Mouse (Mus musculus) left cerebral cortex, postnatal 14 days (tissue): Measurements from ENCODE around the gene Gpatch8. TPM values are rescaled to one million over a fixed set of nuclear protein-coding genes. Genes with fewer than 3 reads are reported as not detected.

Experiments used
- DNase-seq, 2 experiments: peaks; one replicate each; pipeline ENCODE4 v3.0.0; 2021 to 2022; ENCODE audit warnings: low spot score in 2 of 2, mixed read lengths in 1 of 2
- intact Hi-C: fragments of 180-260 bp; cut with DNase I; formaldehyde crosslinking; loops from one replicate; pipeline ENCODE4 v1.15.1; 2025
- total RNA-seq, 2 experiments: library from RNA; stranded (reverse); gene quantifications; 2 replicates each; pipeline ENCODE4 v1.2.3; 2021

Gene Gpatch8
- total RNA-seq, 2 experiments from 2014 or later = 52.1 to 62.1 TPM

GRCm38 (mm10) chr11:102467041-102467631, 89.1 kb downstream of the Gpatch8 start:
- DNase-seq = peak; percentile 91 to 97
- intact Hi-C loops = no loop called here

- peak; percentile 67 to 88 for DNase-seq
- intact Hi-C loops = no loop called here
Observed at GRCm38 (mm10) chr11:102465713-102466436, 90.3 kb downstream of the Gpatch8 start.

GRCm38 (mm10) chr11:102464901-102465300, 91.3 kb downstream of the Gpatch8 start:
- intact Hi-C loops = no loop called here
- DNase-seq = no peak

GRCm38 (mm10) chr11:102461764-102462163, 94.4 kb downstream of the Gpatch8 start:
- intact Hi-C loops = no loop called here
- no peak for DNase-seq

- DNase-seq = no peak
- intact Hi-C loops = no loop called here
Observed at GRCm38 (mm10) chr11:102460541-102460940, 95.7 kb downstream of the Gpatch8 start.

- intact Hi-C loops = no loop called here
- DNase-seq = peak in 1 of 2 experiments; percentile 54
Observed at GRCm38 (mm10) chr11:102455740-102456396, 100.3 kb downstream of the Gpatch8 start.

GRCm38 (mm10) chr11:102453131-102453530, 103.1 kb downstream of the Gpatch8 start:
- intact Hi-C loops = no loop called here
- DNase-seq = no peak

- intact Hi-C loops = loop anchor here (5.0 kb wide), 1 partner anchor 203 kb away; no protein-coding TSS in a partner anchor
- DNase-seq = peak in 1 of 2 experiments; percentile 55
Observed at GRCm38 (mm10) chr11:102449043-102450008, 106.9 kb downstream of the Gpatch8 start.

- DNase-seq = peak in 1 of 2 experiments; percentile 82
- intact Hi-C loops = loop anchor here (5.0 kb wide), 1 partner anchor 204 kb away; no protein-coding TSS in a partner anchor
Observed at GRCm38 (mm10) chr11:102448327-102448726, 107.9 kb downstream of the Gpatch8 start.

- DNase-seq = peak; percentile 65 to 86
- intact Hi-C loops = loop anchor here (5.0 kb wide), 1 partner anchor 205 kb away; no protein-coding TSS in a partner anchor
Observed at GRCm38 (mm10) chr11:102447497-102447896, 108.7 kb downstream of the Gpatch8 start, which contains the start of gene Fam171a2. Fam171a2 (minus strand) TSS chr11:102447682.

GRCm38 (mm10) chr11:102446581-102447461, 109.4 kb downstream of the Gpatch8 start:
- intact Hi-C loops = loop anchor here (5.0 kb wide), 1 partner anchor 205 kb away; no protein-coding TSS in a partner anchor

GRCm38 (mm10) chr11:102445891-102446361, 110.3 kb downstream of the Gpatch8 start:
- intact Hi-C loops = loop anchor here (5.0 kb wide), 1 partner anchor 206 kb away; no protein-coding TSS in a partner anchor
- no peak for DNase-seq

More at GRCm38 (mm10) chr11:102446581-102447461, 109.4 kb downstream of the Gpatch8 start:
- no peak for DNase-seq

GRCm38 (mm10) chr11:102445264-102445890, 110.8 kb downstream of the Gpatch8 start:
- intact Hi-C loops = loop anchor here (5.0 kb wide), 1 partner anchor 207 kb away; no protein-coding TSS in a partner anchor

GRCm38 (mm10) chr11:102444781-102445180, 111.4 kb downstream of the Gpatch8 start:
- DNase-seq = no peak
- intact Hi-C loops = loop anchor here (5.0 kb wide), 1 partner anchor 208 kb away; no protein-coding TSS in a partner anchor

More at GRCm38 (mm10) chr11:102445264-102445890, 110.8 kb downstream of the Gpatch8 start:
- DNase-seq = peak in 1 of 2 experiments; percentile 78

GRCm38 (mm10) chr11:102444321-102444720, 111.9 kb downstream of the Gpatch8 start:
- DNase-seq = no peak
- intact Hi-C loops = no loop called here

- intact Hi-C loops = no loop called here
- DNase-seq = no peak
Observed at GRCm38 (mm10) chr11:102443740-102444139, 112.5 kb downstream of the Gpatch8 start.

- intact Hi-C loops = no loop called here
- no peak for DNase-seq
Observed at GRCm38 (mm10) chr11:102442089-102442488, 114.1 kb downstream of the Gpatch8 start.
